Mouse (Mus musculus) kidney, adult 2 months (tissue): Measurements from ENCODE around the gene Il31. TPM values are rescaled to one million over a fixed set of nuclear protein-coding genes. Genes with fewer than 3 reads are reported as not detected.
A peak's percentile ranks its signal among the peaks of the same experiment; 100 is the strongest.
"Not testable (repeated sequence)": the region's sequence is repeated elsewhere in the genome, so short reads cannot be mapped to it uniquely, and the experiment has no call there.

Source experiments
- DNase-seq: peaks from one replicate; pipeline ENCODE4 v3.0.0; 2021
- H3K27ac ChIP-seq: fragments of 200-500 bp; 2 replicates; pipeline ENCODE4 v1.5.1; 2012; ENCODE audit warnings: low read depth, low read length, control low read depth, inconsistent platforms; ENCODE audit not compliant: insufficient read depth
- H3K27me3 ChIP-seq: fragments of 200-500 bp; replicated peaks from 2 replicates; pipeline ENCODE4 v1.6.1; 2012; ENCODE audit warnings: mild to moderate bottlenecking, moderate library complexity, low read length, inconsistent platforms; ENCODE audit not compliant: control insufficient read depth, insufficient read depth
- H3K36me3 ChIP-seq: fragments of 200-500 bp; 2 replicates; pipeline ENCODE4 v1.6.1; 2012; ENCODE audit warnings: mild to moderate bottlenecking, moderate library complexity, low read length, inconsistent platforms; ENCODE audit not compliant: control insufficient read depth, insufficient read depth
- H3K4me1 ChIP-seq: fragments of 200-500 bp; 2 replicates; pipeline ENCODE4 v1.6.1; 2011; ENCODE audit warnings: low read length; ENCODE audit not compliant: control insufficient read depth, insufficient read depth
- H3K4me3 ChIP-seq: fragments of 200-500 bp; 2 replicates; pipeline ENCODE4 v1.5.1; 2011; ENCODE audit warnings: mild to moderate bottlenecking, low read depth, low read length, control low read depth; ENCODE audit not compliant: insufficient read depth
- CTCF ChIP-seq: fragments of 200-500 bp; conservative IDR thresholded peaks from 2 replicates; pipeline ENCODE4 v1.5.1; 2011; ENCODE audit warnings: low read depth, mild to moderate bottlenecking, control low read depth, low read length, moderate library complexity, mixed read lengths; ENCODE audit not compliant: insufficient read depth, insufficient read length
- POLR2A ChIP-seq: fragments of 200-500 bp; IDR thresholded peaks from one replicate; pipeline ENCODE4 v1.6.1; 2011; ENCODE audit warnings: low read depth, low read length, control low read depth
- WGBS: fragments of 180-500 bp; shearing (Covaris S2); methylation state at CpG from one replicate; pipeline ENCODE4 v1.1.7; 2018; 5-methylcytosine and 5-hydroxymethylcytosine counted together
- polyA plus RNA-seq: library from polyadenylated mRNA; depleted of rRNA; stranded (reverse); fragments of >200 nt; gene quantifications from 2 replicates; pipeline ENCODE4 v1.2.3, GENCODE M21; 2012

The Il31 gene
- polyA plus RNA-seq, 1 experiment = not detected

DNA sequence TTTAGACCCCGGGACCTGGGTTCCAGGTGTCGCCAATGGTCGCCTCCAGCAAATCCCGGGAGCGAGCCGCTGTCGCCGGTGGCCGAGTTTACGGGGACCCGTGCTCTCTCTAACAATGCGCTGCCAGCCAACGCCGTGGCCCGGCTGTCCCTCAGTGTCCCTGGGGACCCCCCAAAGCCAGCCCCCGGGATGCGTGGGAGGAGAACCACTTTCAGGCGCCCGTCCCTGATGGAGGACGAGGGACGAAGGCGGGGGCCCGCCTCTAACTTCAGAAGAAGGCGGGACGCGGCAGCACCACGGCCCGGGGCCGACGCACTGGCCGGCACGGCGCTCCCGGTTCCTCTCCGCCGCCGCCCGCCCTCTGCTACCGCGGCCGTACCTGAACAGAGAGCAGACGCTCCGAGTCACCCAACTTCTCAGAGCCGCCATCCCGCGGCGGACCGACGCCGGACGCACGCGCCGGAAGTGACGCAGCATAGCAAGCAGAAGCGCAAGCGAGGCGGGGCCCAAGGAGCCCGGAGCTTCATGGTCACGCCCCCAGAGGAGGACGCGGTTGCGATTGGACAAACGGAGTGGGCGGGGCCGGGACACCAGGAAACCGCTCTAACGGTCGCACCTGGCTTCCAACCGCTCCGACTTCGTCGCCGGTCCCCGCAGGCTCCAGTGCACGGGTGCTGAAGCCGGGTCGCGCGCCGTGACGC is 34.6 kb upstream of the Il31 start, which contains the start of gene Diablo:
Diablo (minus strand) TSS at position 485 of the 701 bp plus-strand sequence.
- TF ChIP-seq CTCF (no peak), POLR2A (peak; percentile 86)
- peak within 1 kb of the TSS; percentile 86 for H3K4me3 ChIP-seq
- H3K36me3 ChIP-seq = no peaks in the 10 kb centered on the region
- H3K27ac ChIP-seq = peak within 1 kb of the TSS; percentile 20; the same call in 1 of the 2 replicates
- under 1% methylated on average over 82 of the region's 82 CpGs for WGBS
- DNase-seq = peak; percentile 99
- H3K4me1 ChIP-seq = no peaks in the 10 kb centered on the region
- H3K27me3 ChIP-seq = no peaks in the 10 kb centered on the region

DNA sequence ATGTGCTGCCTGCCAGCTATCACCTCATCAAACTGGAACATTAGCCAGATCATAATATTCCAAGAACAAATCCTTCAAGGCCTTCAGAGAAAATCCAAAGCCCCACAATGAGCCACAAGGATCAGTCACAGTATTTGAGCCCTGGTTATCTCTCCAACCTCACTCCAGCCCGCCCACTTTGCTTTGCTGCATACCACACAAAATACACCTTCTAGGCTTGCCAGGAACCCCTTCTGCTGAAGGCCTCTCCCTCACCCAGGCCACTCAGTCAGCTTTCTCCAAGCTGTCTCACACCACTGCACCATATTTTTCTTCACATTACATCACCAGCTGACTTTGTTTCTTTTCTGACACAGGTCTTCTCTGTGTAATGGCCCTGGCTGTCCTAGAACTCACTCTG is 32.9 kb upstream of the Il31 start:
- 91% methylated on average over 1 of the region's 1 CpGs for WGBS

DNA sequence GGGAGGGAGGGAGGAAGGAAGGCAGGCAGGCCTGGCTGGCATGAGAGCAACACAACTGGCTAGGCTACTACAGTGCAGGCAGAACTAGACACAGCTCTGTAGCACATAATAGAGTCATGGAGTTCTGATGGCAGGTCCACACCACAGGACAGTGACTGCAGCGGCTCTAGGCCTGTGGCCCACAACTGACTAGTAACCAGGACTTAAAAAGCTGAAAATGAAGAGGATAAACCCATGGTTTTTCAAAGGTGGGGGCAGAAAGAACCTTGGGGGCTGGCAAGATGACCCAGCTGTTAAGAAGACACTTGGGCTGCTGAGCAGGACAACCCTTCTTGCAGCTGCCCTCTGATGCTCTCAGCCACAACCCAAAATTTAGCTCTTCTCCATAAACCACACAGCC is 32.3 kb upstream of the Il31 start:
- no peak overlapping the region for H3K4me3 ChIP-seq
- no peaks in the 10 kb centered on the region for H3K36me3 ChIP-seq
- TF ChIP-seq POLR2A (no peak), CTCF (no peak)
- H3K4me1 ChIP-seq = no peaks in the 10 kb centered on the region
- H3K27me3 ChIP-seq = no peaks in the 10 kb centered on the region
- H3K27ac ChIP-seq = no peak overlapping the region
- WGBS = 92% methylated on average over 1 of the region's 1 CpGs
- no peak for DNase-seq

More for the DNA sequence above, 32.9 kb upstream of the Il31 start:
- TF ChIP-seq POLR2A (no peak), CTCF (no peak)
- Histone ChIP-seq H3K27me3 (no peaks in the 10 kb centered on the region), H3K27ac (no peak overlapping the region), H3K36me3 (no peaks in the 10 kb centered on the region), H3K4me3 (no peak overlapping the region), H3K4me1 (no peaks in the 10 kb centered on the region)
- no peak for DNase-seq

DNA sequence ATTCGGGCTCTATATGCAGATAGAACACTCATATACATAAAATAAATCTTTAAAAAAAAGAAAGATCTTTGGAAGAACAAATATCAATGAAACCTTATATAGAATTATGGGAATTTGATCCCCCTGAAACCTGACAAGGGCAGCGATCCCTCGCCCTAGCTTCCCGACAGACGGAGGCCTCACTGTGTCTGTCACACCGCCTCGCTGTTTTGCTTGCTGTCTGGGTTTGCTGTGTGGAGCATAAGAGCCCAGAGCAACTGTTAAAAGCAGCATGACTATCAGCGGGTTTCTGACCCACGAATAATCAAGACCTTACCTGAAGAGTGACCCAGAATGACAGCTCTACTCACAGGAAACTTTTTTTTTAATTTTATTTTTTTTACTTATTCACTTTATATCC is 31.4 kb upstream of the Il31 start:
- DNase-seq = no peak
- Histone ChIP-seq H3K36me3 (no peaks in the 10 kb centered on the region), H3K27ac (no peak overlapping the region), H3K4me1 (no peaks in the 10 kb centered on the region), H3K27me3 (no peaks in the 10 kb centered on the region), H3K4me3 (no peak overlapping the region)
- TF ChIP-seq CTCF (no peak), POLR2A (no peak)
- WGBS = 75% methylated on average over 9 of the region's 9 CpGs

DNA sequence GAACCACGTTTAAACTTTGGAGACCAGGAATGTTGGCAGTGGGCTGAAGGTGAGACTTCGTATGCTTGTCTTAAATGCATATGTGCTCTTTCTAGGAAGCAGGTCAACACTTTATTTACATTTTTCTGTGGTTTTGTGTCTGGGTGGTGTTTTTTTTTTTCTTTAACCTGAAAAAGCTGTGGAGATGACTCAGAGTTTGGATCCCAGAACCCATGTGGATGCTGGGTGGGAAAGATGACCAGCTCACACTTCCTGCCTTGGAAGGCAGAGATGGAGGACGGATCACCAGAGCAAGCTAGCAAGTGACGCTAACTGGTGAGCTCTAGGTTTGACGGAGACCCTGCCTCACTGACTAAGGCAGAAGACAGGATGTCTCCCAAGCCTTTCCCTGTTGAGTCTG is 25.6 kb upstream of the Il31 start:
- Histone ChIP-seq H3K27ac (no peak overlapping the region), H3K36me3 (no peaks in the 10 kb centered on the region), H3K4me1 (no peaks in the 10 kb centered on the region), H3K27me3 (no peaks in the 10 kb centered on the region), H3K4me3 (no peak overlapping the region)
- no peak for DNase-seq
- WGBS = 87% methylated on average over 5 of the region's 5 CpGs
- TF ChIP-seq CTCF (no peak), POLR2A (no peak)

DNA sequence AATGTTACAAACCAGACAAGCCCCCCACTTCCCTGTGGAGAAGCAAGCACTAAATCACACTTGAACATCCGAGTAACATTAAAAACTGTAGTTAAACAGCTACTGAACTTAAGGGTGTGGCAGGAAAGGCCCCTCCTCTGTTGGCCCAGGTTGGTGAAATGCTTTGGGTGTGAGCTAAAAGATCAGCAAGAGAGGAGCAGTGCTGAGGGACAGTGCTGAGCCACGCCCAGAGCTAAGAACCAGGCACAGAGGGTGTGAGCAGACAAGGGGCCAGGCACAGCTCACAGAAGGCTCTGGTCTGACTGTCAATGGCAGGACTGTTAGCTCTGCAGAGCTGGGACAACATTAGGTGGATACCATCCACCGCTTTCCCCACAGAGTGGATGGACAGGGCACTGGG is 22.8 kb upstream of the Il31 start:
- no peak overlapping the region for H3K27ac ChIP-seq
- no peaks in the 10 kb centered on the region for H3K36me3 ChIP-seq
- no peaks in the 10 kb centered on the region; the same call in 1 of the 2 replicates for H3K4me1 ChIP-seq
- no peaks in the 10 kb centered on the region for H3K27me3 ChIP-seq
- no peak overlapping the region for H3K4me3 ChIP-seq
- DNase-seq = no peak
- TF ChIP-seq POLR2A (no peak), CTCF (no peak)
- WGBS = 63% methylated on average over 3 of the region's 3 CpGs

DNA sequence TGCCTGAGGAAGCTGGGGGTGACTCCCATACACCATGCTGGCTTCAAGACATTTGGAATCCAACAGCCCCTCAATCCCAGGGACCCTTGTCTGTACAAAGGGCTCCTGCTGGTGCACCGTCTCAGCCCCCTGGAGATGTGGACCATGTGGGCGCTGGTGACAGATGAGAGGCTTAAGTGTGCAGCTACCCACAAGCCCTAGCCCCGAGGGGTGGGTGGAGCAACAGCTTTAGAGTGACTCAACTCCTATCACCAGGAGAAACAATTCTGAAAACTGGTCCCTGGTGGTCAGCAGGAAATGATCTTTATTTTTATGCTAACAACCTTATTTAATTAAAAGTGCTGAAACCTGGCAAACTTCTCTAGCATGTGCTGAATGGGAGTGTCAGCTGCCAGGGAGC is 22.1 kb upstream of the Il31 start:
- not testable (repeated sequence) for H3K27me3 ChIP-seq, H3K4me1 ChIP-seq

DNA sequence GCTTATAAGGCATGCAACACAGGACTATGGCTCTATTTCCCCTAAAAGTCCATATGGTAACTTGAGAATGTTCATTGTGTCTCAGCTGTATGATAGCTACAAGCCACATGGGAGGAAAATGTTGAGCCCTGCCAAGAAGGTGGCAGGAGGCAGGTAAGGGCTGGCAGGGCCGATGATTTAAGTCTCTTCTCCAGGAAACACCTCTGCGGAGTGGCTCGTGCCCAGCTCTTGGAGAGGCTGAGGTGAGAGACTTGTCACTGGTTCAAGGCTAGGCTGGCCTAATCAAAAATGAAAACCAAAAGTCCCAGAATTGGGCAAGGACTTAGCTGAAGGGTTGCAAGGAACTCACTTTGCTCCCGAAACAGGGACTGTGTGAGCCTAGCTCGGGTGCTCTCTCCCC is 20.9 kb upstream of the Il31 start, which contains the start of gene B3gnt4:
B3gnt4 (plus strand) TSS at position 301 of the 400 bp plus-strand sequence.
- no peaks in the 10 kb centered on the region; the same call in 1 of the 2 replicates for H3K4me1 ChIP-seq
- no peak for DNase-seq
- 75% methylated on average over 5 of the region's 5 CpGs for WGBS
- TF ChIP-seq POLR2A (no peak), CTCF (no peak)
- no peaks in the 10 kb centered on the region for H3K27me3 ChIP-seq
- no peaks in the 10 kb centered on the region for H3K36me3 ChIP-seq
- no peak within 1 kb of the TSS for H3K4me3 ChIP-seq
- no peak within 1 kb of the TSS for H3K27ac ChIP-seq

More for the DNA sequence above, 22.1 kb upstream of the Il31 start:
- DNase-seq, H3K4me3 ChIP-seq, H3K27ac ChIP-seq, H3K36me3 ChIP-seq: not testable (repeated sequence)
- 94% methylated on average over 3 of the region's 3 CpGs for WGBS
